Mouse (Mus musculus) retina, postnatal 1 day (tissue): ENCODE measurements around the gene Slc4a4.

Source experiments
- DNase-seq: peaks from one replicate; pipeline ENCODE4 v3.0.0-alpha.2; 2012

Slc4a4 gene

DNA sequence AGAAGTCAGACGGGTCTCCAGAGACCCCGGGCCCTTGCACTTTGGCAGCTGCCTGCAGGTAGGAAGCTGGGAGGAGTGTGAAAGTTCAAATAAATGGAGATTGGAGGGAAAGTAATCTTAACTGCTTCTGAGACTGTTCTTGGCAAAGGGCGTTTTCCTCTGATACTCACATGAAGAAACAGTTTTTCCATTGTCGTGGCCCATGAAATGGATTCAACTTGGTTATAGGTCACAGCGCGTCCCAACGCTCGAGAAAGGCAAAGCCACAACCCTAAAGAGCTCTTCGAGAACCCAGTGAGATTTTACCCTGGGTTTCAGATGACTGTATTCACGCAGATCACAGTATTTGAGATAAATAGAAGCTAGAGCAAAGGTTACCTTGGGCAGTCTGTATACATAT lies 31.0 kb downstream of the Slc4a4 start:
- DNase-seq: no peak

DNA sequence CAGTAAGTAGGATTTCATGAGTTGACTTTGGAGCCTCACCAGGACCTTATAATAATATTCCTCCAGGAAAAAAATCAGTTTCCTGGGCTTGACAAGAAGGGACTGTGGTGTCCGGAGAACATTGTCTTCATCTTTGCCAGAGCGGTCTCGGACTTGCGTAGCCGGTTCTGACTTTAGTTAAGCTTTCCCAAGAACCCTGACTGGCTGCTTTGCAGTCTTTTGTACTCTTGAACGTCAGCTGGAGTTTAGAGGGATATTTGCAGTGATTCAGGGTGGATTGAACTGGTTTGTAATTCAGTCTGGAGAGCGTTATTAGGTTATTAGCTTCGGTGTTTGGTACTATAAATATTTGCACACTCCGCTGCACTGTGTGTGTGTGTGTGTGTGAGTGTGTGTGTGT lies 31.9 kb downstream of the Slc4a4 start:
- DNase-seq: no peak

GRCm38 (mm10) chr5:88925576-88925975 lies 39.0 kb downstream of the Slc4a4 start:
- no peak for DNase-seq

GRCm38 (mm10) chr5:88928201-88928916 lies 41.7 kb downstream of the Slc4a4 start:
- peak; percentile 57 for DNase-seq

DNA sequence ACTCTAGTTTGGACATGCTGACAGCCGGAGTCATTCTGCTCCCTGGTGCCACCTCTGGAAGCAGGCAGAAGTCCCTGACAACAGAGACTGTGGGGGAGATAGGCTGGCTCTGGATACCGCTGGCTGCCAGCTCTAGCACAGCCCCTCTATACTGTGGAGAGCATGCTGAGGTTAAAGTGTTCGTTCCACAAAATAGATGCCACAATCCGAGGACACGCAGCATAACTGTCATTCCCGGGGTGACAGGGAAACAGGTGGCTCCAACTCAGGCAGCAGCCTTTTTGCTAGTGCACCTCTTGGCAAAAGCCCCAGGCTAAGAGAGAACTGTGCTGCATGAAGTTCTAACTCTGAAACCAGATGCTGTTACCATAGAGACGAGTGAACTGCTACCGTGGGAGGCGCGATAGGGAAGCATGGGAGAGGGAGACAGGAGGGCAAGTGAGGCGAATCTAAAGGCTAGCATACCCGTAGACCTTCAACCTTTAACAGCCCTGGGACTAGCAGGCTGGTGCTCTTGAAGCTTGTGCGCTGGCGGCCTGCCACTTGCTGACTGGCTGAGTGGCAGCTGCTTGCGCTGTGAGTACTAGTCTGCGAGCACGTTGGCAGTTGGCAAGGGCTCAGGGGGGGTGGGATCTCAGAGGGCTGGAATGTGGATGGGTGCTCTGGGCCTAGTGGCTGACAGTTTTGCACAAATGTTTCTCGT lies 42.9 kb downstream of the Slc4a4 start:
- peak; percentile 77 for DNase-seq

DNA sequence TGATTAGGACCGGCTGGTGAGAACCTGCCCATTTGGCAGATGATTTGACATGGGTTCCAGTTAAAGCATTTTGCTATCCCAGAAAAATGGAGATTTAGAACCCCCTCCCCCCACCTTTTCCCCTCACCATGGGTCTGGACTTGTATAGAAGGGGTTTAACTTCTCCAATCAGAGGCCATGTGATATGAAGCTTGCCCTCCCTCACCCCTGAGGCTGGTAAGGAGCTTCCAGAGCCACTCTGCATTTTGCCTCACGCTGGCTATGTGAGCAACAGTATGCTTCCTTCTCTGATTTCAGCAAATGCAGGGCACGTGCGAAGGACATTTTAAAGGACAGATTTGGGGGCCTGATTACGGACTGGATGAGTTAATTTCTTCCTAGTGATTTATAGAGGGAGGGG lies 43.5 kb downstream of the Slc4a4 start:
- DNase-seq: no peak

DNA sequence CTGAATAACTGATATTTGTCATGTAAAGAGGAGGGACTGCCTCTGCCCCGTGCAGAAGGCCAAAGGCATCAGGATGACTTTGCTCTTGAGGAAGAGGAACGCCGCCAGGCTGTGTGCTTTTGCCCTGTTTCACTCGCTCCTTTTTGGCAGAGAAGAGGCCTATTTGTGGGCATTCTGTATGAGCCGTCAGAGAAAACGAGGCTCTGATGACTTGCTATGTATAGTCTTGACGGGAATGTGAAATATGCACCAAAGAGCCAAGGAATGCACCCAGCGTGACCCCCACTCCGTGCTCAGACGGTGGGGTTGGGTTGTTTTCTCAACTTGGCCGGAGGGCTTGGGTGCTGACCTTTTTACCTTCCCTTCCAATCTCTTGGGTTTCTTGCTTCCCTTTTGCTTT lies 44.0 kb downstream of the Slc4a4 start:
- DNase-seq: no peak

- DNase-seq: no peak
These were observed 44.6 kb downstream of the Slc4a4 start for GRCm38 (mm10) chr5:88931176-88931575.

GRCm38 (mm10) chr5:88933454-88933853 lies 46.8 kb downstream of the Slc4a4 start:
- DNase-seq: no peak

GRCm38 (mm10) chr5:88933946-88934345 lies 47.3 kb downstream of the Slc4a4 start:
- peak; percentile 21 for DNase-seq

DNA sequence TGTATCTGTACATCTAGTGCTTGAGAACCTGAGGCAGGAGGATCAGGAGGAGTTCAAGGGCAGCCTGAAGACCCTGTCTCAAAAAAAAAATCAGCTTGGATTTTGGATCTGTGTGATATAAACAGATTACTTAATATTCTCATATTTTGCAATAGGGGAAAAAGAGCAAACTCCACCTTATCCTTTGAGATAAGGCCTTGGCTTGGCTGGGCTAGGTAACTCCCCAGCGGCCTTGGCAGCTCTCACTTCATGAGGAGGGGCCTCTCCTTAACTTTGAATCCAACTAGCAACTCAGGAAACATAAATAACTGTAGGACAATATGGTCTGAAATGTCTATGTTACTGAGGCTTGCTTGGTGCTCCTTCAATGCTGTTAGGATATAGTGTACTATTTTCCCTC lies 51.6 kb downstream of the Slc4a4 start:
- no peak for DNase-seq

DNA sequence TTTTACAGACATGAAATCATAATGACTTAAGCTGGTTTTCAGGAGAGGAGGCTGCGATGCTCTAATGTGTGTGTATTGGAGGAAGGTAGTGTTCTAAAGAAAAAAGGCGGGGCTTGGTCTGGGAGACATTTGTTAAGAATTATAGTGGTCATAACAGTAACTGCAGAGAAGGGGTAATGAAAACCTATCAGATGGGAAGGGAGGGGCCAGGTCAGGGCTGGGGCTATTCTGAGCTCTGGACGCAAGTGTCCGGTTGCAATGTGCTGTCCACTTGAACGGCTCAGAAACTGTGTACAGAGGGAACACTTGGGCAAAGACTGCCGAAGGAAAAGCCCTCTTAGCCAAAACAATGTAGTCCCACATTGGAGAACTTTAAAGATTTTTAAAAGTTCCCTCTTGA lies 52.5 kb downstream of the Slc4a4 start:
- DNase-seq: no peak

GRCm38 (mm10) chr5:88939782-88940181 lies 53.2 kb downstream of the Slc4a4 start:
- DNase-seq: no peak

GRCm38 (mm10) chr5:88941905-88942304 lies 55.3 kb downstream of the Slc4a4 start:
- no peak for DNase-seq

GRCm38 (mm10) chr5:88945661-88946339 lies 59.2 kb downstream of the Slc4a4 start:
- DNase-seq: peak; percentile 10

GRCm38 (mm10) chr5:88950337-88950736 lies 63.7 kb downstream of the Slc4a4 start:
- DNase-seq: no peak

DNA sequence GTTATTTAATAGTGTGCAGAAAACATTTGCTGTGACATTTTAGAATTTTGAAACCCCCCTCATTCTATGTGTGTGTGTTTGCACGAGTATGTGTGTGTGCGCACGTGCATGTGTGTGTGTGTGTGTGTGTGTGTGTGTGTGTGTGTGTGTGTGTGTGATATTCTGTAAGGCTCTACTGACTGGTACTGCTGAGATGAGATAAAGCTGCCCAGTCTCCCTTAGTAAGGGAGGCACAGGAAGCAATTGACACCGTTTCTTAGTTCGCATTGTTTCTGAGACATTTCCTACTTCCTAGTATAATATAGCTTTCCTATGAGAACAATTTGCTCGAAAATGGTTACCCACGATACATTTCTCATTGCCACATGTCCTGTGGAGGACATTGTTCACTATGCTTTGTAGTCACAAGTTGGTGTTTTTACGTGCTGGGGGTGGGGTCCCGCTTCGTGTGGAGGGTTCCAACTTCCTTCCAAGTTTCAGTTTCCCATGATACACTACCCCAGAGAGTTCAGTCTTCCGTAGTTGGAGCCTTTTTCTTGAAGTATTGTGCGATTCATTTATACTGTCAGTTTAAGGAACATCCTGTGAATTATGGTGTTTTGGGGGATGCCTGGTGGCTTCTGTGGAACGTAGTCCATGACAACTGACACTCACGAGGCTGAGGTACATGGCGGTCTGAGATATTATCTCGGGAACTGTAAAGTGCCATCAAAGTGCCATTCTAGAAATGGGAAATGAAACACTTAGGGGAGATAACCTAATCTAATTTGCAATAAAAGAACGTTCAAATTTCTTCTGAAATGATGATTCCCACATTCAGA lies 66.3 kb downstream of the Slc4a4 start:
- DNase-seq: no peak

- no peak for DNase-seq
These were observed 71.1 kb downstream of the Slc4a4 start for GRCm38 (mm10) chr5:88957735-88958134.

GRCm38 (mm10) chr5:88958966-88959365 lies 72.3 kb downstream of the Slc4a4 start:
- no peak for DNase-seq

DNA sequence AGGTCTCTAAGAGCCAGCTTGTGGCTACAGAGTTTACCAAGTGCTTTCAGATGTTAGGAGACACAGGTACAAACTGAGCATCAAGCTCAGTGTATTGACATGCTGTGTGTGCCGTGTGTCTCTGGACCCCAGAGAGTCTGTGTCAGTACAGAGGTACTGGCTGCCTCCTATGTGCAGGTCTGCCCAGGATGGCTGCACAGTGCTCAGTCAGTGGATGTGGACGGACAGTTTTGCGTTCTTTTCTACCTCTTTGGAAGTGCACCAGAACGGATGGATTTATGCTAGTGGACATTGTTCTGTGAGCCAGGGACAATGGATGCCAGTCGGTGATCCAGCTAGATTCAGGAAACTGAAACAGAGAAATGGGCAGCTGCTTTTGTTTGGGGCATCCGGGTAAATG lies 72.8 kb downstream of the Slc4a4 start:
- DNase-seq: no peak

DNA sequence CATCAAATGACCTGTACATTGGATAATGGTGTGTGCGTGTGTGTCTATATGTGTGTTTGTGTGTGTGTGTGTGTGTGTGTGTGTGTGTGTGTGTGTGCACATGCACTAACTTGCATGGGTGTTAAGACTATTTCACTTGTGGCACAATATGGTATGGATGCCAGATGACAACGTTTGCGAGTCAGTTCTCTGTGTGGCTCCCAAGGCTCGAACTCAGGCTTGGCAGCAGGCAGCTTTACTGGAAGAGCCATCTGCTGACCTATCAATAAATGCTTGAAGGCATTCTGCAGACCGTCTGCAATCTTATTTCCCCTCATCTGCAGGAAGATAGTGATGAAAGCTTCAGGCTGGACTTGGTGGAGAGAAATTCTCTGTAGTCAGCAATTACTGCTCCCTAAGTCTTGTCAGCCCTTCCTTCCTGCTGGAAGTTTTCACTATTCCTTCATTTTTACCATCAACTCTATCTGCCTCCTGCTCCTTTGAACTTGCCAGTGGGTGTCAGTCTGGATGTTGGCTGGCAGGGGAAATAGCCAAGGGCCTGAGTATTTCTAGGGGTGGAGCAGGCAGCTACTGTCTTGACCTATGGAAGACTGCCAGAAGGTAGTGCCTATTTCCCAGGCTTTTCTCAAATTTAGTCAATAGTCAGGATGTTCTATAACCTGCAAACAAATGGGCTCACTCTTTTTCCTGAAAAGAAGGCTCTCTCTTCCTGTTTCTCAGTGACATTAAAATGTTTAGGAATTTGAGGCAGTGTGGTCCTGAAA lies 73.9 kb downstream of the Slc4a4 start:
- DNase-seq: no peak

GRCm38 (mm10) chr5:88961351-88961761 lies 74.7 kb downstream of the Slc4a4 start:
- no peak for DNase-seq
